Mouse (Mus musculus) cerebellum, adult 2 months (tissue): Measurements from ENCODE around the gene Gpkow. TPM values are rescaled to one million over a fixed set of nuclear protein-coding genes. Genes with fewer than 3 reads are reported as not detected.

Source experiments
- DNase-seq, 2 experiments: peaks; one replicate each; pipeline ENCODE4 v3.0.0; 2021
- H3K27ac ChIP-seq: fragments of 200-500 bp; 2 replicates; pipeline ENCODE4 v1.5.1; 2012; ENCODE audit warnings: low read length, control low read depth, inconsistent platforms; ENCODE audit not compliant: insufficient read depth
- H3K27me3 ChIP-seq: fragments of 200-500 bp; 2 replicates; pipeline ENCODE4 v1.6.1; 2012; ENCODE audit warnings: inconsistent platforms, mild to moderate bottlenecking, low read length, moderate library complexity; ENCODE audit not compliant: control insufficient read depth, insufficient read depth
- H3K4me1 ChIP-seq: fragments of 200-500 bp; 2 replicates; pipeline ENCODE4 v1.6.1; 2011; ENCODE audit warnings: low read length; ENCODE audit not compliant: control insufficient read depth, insufficient read depth
- H3K4me3 ChIP-seq: fragments of 200-500 bp; replicated peaks from 2 replicates; pipeline ENCODE3; 2011; ENCODE audit warnings: mild to moderate bottlenecking, low read depth, low read length, control low read depth; ENCODE audit not compliant: insufficient read depth
- CTCF ChIP-seq: fragments of 200-500 bp; IDR thresholded peaks from 2 replicates; pipeline ENCODE4 v1.5.1; 2011; ENCODE audit warnings: low read depth, mild to moderate bottlenecking, control low read depth, low read length, moderate library complexity, borderline replicate concordance; ENCODE audit not compliant: insufficient read depth
- POLR2A ChIP-seq: fragments of 200-500 bp; IDR thresholded peaks from 2 replicates; pipeline ENCODE4 v1.6.1; 2011; ENCODE audit warnings: low read length, control low read depth, borderline replicate concordance; ENCODE audit not compliant: insufficient read depth
- WGBS: fragments of 180-500 bp; shearing (Covaris S2); methylation state at CpG from one replicate; pipeline ENCODE4 v1.1.7; 2018; 5-methylcytosine and 5-hydroxymethylcytosine counted together
- polyA plus RNA-seq: library from polyadenylated mRNA; depleted of rRNA; stranded (reverse); fragments of >200 nt; gene quantifications from 2 replicates; pipeline ENCODE4 v1.2.3, GENCODE M21; 2012

The Gpkow gene
- polyA plus RNA-seq, 1 experiment = 30.5 TPM

DNA sequence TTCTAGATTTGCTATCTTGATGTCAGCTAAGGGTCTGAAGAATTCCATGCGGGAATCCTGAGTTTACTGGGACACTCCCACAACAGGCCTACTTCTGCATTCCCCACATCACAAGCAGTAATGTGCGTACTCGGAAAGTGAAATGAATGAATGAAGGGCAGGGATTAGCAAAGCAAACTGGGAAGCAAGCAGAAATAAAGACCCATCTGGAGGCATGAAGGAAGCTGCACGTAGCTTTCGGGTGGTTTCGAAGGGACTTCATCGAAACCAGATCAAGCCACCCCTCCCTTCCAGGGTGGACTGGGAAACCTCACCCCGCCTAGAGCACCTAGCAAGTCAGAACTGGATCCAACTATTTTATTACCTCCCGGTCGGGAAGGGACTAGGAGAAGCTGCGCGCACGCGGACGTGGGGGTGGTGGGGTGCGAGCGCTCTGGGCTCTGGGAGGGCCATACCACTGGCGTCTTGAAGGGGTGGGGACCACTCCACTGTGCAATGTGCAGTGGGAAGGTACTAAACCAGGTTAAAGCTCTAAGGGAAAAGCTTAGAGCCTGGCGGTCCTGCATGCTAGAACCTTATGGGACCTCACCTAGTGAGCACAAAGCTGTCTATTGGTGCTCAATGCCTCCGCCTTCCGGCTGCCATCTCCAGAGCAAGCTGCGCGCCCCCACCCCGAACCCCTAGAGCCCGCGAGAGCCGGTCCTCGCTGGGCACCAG, 22.5 kb upstream of the Gpkow start:
- no peak for TF ChIP-seq POLR2A
- no peak for TF ChIP-seq CTCF
- 40% methylated on average over 28 of the region's 28 CpGs for WGBS
- Histone ChIP-seq H3K27me3 (no peaks in the 10 kb centered on the region), H3K4me3 (peak overlapping the region; percentile 46), H3K27ac (no peak overlapping the region), H3K4me1 (peaks cover 3% of the 10 kb centered on the region; the same call in 1 of the 2 replicates)
- no peak for DNase-seq

DNA sequence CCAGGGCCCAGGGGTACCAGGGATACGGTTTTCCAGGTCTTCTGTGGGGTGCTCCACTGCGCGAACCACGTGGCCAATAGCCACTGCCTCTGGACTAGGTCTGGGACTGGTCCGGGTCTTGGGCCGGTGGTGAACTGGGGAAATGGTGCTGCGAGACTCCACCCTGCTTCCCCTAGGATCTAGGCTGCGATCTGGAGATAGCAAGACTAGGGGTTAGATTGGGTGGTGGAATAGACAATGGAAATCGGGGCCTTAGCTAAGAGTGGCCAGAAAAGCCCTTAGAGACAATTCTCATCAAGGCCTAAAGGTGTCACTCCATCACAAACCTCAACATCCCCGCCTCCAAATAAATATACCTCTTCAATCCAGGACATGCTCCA, 21.9 kb upstream of the Gpkow start:
- Histone ChIP-seq H3K27ac (no peak overlapping the region), H3K4me3 (peak overlapping the region; percentile 46), H3K4me1 (peaks cover 3% of the 10 kb centered on the region; the same call in 1 of the 2 replicates), H3K27me3 (no peaks in the 10 kb centered on the region)
- TF ChIP-seq POLR2A (no peak), CTCF (no peak)
- 22% methylated on average over 10 of the region's 10 CpGs for WGBS
- DNase-seq = peak in 1 of 2 experiments; percentile 23

DNA sequence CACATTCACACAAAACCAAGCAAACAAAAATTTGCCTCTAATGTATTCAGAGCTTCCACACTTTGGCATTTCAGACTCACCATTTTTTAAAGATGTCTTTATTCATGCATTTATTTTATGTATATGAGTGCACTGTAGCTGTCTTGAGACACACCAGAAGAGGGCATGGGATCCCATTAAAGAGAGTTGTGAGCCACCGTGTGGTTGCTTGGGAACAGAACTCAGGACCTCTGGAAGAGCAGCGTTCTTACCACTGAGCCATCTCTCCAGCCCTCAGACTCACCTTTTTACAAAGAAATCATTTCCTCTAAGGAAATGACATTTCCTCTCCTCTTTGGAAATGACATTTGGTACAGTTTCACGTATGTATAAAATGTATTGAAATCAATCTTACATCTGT, 17.9 kb upstream of the Gpkow start:
- WGBS = 44% methylated on average over 3 of the region's 3 CpGs
- no peak for TF ChIP-seq CTCF
- TF ChIP-seq POLR2A = no peak
- DNase-seq = no peak
- H3K27ac ChIP-seq = no peak overlapping the region
- H3K4me3 ChIP-seq = no peak overlapping the region
- H3K27me3 ChIP-seq = no peaks in the 10 kb centered on the region
- peaks cover 8% of the 10 kb centered on the region for H3K4me1 ChIP-seq

DNA sequence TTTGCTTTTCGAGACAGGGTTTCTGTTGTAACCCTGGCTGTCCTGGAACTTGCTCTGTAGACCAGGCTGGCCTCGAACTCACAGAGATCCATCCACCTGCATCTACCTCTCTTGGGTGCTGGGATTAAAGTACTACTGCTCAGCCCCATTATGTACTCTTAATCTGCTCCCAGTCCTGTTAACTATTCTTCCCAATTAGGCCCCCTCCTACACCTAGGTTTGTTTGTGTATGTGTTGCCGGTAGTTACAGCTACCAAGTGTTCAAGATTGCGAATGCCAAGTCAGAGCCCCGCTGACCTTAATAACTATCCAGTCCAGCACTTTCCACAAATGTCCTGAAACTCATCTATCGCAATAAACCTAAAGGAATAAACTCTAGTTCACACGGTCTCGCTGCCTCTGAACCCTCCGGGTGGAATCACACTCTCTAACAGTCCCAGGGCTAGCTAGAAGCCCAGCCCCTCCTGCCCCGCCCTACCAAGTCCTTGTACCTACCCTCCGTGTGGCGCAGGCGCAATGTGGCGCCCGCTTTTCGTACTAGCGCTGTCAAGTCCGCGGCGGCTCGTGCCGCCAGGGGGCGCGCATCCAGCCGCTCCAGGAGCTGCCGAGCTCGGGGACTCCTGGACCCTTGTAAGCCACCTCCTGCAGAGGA, 17.4 kb upstream of the Gpkow start:
- TF ChIP-seq CTCF (peak; percentile 57; the same call in 1 of the 2 replicates), POLR2A (no peak)
- Histone ChIP-seq H3K4me3 (peak overlapping the region; percentile 53), H3K4me1 (peaks cover 6% of the 10 kb centered on the region), H3K27me3 (no peaks in the 10 kb centered on the region), H3K27ac (no peak overlapping the region)
- WGBS = 13% methylated on average over 27 of the region's 27 CpGs
- DNase-seq = peak; percentile 88 to 90

DNA sequence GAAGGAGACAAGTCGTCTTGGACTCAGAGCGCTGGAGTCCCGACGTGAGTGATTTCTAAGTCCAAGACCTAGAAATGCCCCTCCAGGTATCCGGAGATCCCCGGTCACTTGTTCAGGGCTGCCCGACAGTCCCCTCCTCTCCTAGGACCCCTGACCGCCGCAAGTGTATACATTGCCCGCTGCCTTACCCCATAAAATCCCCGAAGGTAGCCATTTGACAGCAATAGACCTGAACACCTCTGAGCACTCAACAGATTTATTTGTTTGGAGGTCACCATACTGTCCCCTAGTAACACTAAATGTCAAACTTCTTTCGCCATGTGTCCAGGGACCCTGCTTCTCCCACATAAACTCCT, 16.9 kb upstream of the Gpkow start:
- 15% methylated on average over 12 of the region's 12 CpGs for WGBS
- no peak for TF ChIP-seq CTCF
- TF ChIP-seq POLR2A = no peak
- DNase-seq = no peak
- Histone ChIP-seq H3K4me1 (peaks cover 5% of the 10 kb centered on the region; the same call in 1 of the 2 replicates), H3K27me3 (no peaks in the 10 kb centered on the region), H3K27ac (no peak overlapping the region), H3K4me3 (peak overlapping the region; percentile 47)

DNA sequence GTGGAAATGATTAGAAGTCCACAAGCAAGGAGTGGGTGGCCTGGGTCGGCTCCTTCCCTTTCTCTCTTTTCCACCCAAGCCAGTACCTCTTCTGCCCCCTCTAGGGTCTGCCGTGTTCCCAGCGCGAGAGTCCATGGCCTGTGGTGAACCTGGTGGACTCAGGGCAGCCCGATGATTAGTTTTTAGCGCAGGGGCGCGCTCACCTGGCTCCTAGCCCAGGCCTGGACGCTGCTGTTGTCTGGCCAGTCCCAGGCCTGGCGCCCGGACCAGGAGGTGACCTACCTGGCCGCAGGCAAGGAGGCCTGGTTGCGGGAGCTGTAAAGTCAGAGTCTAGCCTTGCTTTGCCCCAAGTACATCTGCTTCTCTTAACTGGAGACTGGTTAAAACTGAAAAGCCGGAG, 16.1 kb upstream of the Gpkow start, which contains the start of gene Magix:
Magix (minus strand) TSS at position 388 of the 400 bp plus-strand sequence.
- peak within 1 kb of the TSS; percentile 19 for H3K27ac ChIP-seq
- H3K4me1 ChIP-seq = peaks cover 5% of the 10 kb centered on the region; the same call in 1 of the 2 replicates
- no peak for TF ChIP-seq POLR2A
- TF ChIP-seq CTCF = no peak
- DNase-seq = peak; percentile 62 to 68
- 10% methylated on average over 14 of the region's 14 CpGs for WGBS
- no peaks in the 10 kb centered on the region for H3K27me3 ChIP-seq
- H3K4me3 ChIP-seq = peak within 1 kb of the TSS; percentile 47

DNA sequence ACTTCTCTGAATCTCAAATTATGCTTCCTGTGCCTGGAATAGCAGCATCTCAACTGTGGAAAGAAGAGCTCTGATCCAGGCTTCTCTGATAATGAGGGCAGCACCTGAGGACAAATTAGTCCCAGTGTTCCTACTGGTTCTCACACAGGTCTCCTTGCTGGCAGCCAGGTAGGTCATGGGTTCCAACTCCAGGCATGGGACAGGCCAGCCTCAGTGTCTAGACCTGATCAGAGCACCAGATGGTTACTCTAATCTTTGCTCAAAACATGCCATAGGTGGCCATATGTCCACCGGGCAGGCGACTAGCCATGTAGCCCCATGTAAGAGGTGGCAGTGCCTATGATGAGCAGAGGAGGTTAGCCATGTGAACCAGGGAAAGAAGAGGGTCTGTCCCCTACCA, 8.6 kb upstream of the Gpkow start:
- TF ChIP-seq POLR2A (no peak), CTCF (no peak)
- Histone ChIP-seq H3K27ac (no peak overlapping the region; the same call in 1 of the 2 replicates), H3K4me3 (no peak overlapping the region), H3K4me1 (peaks cover 5% of the 10 kb centered on the region), H3K27me3 (no peaks in the 10 kb centered on the region)
- peak; percentile 24 to 63 for DNase-seq
- WGBS = 28% methylated on average over 2 of the region's 2 CpGs

DNA sequence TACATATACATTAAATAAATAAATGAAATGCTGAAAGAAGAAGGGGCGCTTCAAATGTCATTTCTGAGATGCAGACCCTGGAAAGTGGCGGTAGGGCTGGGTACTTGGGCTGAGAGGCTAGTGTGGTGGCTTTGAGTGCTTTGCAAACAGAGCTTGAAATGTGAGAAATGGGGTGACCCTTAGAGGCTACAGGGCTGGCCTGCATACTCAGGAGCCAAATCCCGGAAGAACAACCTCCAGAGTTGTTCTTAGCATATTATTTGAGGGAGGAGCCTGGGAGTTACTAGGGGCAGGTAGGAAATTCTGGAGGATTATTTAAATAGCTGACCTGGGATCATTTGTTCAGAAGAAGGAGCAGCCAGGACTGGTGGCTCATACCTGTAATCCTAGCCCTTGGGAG, 6.4 kb upstream of the Gpkow start:
- Histone ChIP-seq H3K4me1 (peaks cover 5% of the 10 kb centered on the region), H3K27ac (no peak overlapping the region), H3K4me3 (no peak overlapping the region), H3K27me3 (no peaks in the 10 kb centered on the region)
- TF ChIP-seq CTCF (no peak), POLR2A (no peak)
- 79% methylated on average over 3 of the region's 3 CpGs for WGBS
- DNase-seq = no peak
